Mouse (Mus musculus) liver, embryonic 14.5 days (tissue): ENCODE measurements at regions not wholly inside any gene's neighbourhood (a gene's known extent, or its start where the extent isn't known, plus 50 kb on each side); places are given as distances from the start of the nearest gene placed in this dataset. TPM values are rescaled to one million over a fixed set of nuclear protein-coding genes. Genes with fewer than 3 reads are reported as not detected.

ENCODE experiments used
- ATAC-seq: fragments of 200-750 bp; cut with Nextera tagmentation; 2 replicates; pipeline ENCODE4 v1.8.0; 2017; ENCODE audit warnings: moderate number of reproducible peaks, mild to moderate bottlenecking, moderate library complexity; ENCODE audit not compliant: insufficient read depth
- DNase-seq, 3 experiments: peaks; one replicate each; pipeline ENCODE4 v3.0.0-alpha.2; 2012 to 2013; ENCODE audit warnings: low read depth in 3 of 3, low spot score in 3 of 3
- H3K27ac ChIP-seq: fragments of 300-500 bp; sonication (generic); 2 replicates; pipeline ENCODE4 v1.5.1; 2014; ENCODE audit warnings: moderate library complexity, mild to moderate bottlenecking, control low read depth, inconsistent platforms
- H3K27me3 ChIP-seq: fragments of 300-500 bp; sonication (generic); 2 replicates; pipeline ENCODE4 v1.6.1; 2014; ENCODE audit warnings: mild to moderate bottlenecking, low read length, moderate library complexity; ENCODE audit not compliant: control insufficient read depth, insufficient read depth
- H3K36me3 ChIP-seq: fragments of 300-500 bp; sonication (generic); replicated peaks from 2 replicates; pipeline ENCODE4 v1.6.1; 2014; ENCODE audit warnings: low read depth; ENCODE audit not compliant: control insufficient read depth, insufficient read depth
- H3K4me1 ChIP-seq, 2 experiments: fragments of 200-500 bp in 1 of 2; fragments of 300-500 bp in 1 of 2; sonication (generic) in 1 of 2; replicated peaks; 2 replicates each; pipeline ENCODE4 v1.6.1; 2012 to 2014; ENCODE audit warnings: antibody characterized with exemption in 1 of 2, inconsistent platforms in 1 of 2, low read length in 1 of 2; ENCODE audit not compliant: control insufficient read depth in 2 of 2, insufficient read depth in 2 of 2
- H3K4me2 ChIP-seq: fragments of 300-500 bp; sonication (generic); 2 replicates; pipeline ENCODE4 v1.6.1; 2014; ENCODE audit warnings: low read depth, mild to moderate bottlenecking, control low read depth, moderate library complexity
- H3K4me3 ChIP-seq, 2 experiments: fragments of 200-500 bp in 1 of 2; fragments of 300-500 bp in 1 of 2; sonication (generic) in 1 of 2; 2 replicates each; pipeline ENCODE4 v1.5.1; 2012 to 2014; ENCODE audit warnings: low read depth in 2 of 2, low read length in 2 of 2, mild to moderate bottlenecking in 2 of 2, control low read depth in 1 of 2, inconsistent platforms in 1 of 2, moderate library complexity in 1 of 2; ENCODE audit not compliant: insufficient read depth in 1 of 2
- H3K9ac ChIP-seq: fragments of 300-500 bp; sonication (generic); replicated peaks from 2 replicates; pipeline ENCODE4 v1.6.1; 2014; ENCODE audit warnings: mild to moderate bottlenecking, control low read depth, moderate library complexity
- H3K9me3 ChIP-seq: fragments of 300-500 bp; sonication (generic); 2 replicates; pipeline ENCODE4 v1.6.1; 2016; ENCODE audit warnings: low read length, mixed read lengths; ENCODE audit not compliant: control insufficient read depth
- CTCF ChIP-seq: IDR thresholded peaks from 2 replicates; pipeline ENCODE4 v1.5.1; 2016; ENCODE audit warnings: antibody characterized with exemption, low read depth, control low read depth
- EP300 ChIP-seq: IDR thresholded peaks from 2 replicates; pipeline ENCODE4 v1.6.1; 2016; ENCODE audit warnings: antibody characterized with exemption, low read depth
- WGBS: fragments of 180-500 bp; shearing (Covaris S2); extraction: QIAGEN DNeasy Blood & Tissue Kit; methylation state at CpG from one replicate; pipeline ENCODE4 v1.1.7; 2014; ENCODE audit not compliant: insufficient replicate concordance; 5-methylcytosine and 5-hydroxymethylcytosine counted together
- microRNA-seq: library from miRNA; unstranded; fragments of <30 nt; microRNA quantifications from one replicate; pipeline ENCODE4, GENCODE M21; 2016

DNA sequence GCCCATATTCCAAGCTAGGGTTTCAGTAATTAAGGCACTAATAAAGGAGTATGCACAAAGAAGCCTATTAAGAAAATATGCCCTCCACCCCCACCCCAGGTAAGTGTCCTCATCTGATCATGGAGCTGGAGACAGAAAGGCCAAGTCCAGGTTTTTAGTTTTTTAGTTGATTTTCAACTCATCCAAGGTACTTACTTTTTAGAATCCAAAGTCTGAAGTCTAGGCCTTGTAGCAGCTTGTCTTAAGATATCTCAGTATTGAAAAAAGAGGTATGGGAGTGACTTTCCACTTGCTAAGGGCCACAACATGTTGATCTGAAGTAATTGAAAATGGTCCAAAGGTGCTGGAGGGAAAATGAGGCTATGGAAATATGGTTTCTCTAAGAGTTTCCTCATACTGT lies 340.9 kb downstream of the Kif20b start:
- no peaks in the 10 kb centered on the region for H3K9me3 ChIP-seq
- no peaks in the 10 kb centered on the region for H3K27me3 ChIP-seq
- H3K4me3 ChIP-seq, result no peak overlapping the region
- no peaks in the 10 kb centered on the region for H3K4me1 ChIP-seq
- H3K4me2 ChIP-seq, result no peak overlapping the region
- no peaks in the 10 kb centered on the region for H3K36me3 ChIP-seq
- H3K9ac ChIP-seq, result no peak overlapping the region
- no peak for TF ChIP-seq CTCF
- H3K27ac ChIP-seq, result no peak overlapping the region
- ATAC-seq (no peak), DNase-seq (no peak)

DNA sequence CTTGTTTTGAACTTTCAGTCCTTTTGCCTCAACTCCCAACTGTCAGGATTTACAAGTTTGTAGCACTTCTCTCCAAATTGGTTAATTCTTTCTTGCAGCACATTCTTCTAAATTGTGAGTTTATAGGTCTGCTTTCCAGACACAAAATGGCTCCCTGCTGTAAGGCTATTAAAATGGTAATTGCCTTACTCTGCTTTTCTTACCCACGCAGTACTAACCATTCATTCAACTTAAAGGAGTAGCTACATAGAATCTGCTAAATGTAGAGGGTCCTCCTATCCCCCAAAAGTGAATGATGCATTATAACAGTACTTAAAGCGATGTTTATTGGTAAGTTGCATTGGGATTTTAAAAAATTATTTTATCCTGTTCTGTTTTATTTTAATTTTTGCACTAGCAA lies 356.2 kb downstream of the Kif20b start:
- DNase-seq, result no peak
- Histone ChIP-seq H3K4me1 (no peaks in the 10 kb centered on the region), H3K27me3 (no peaks in the 10 kb centered on the region), H3K4me3 (no peak overlapping the region), H3K36me3 (no peaks in the 10 kb centered on the region), H3K9me3 (no peaks in the 10 kb centered on the region), H3K4me2 (no peak overlapping the region), H3K9ac (no peak overlapping the region), H3K27ac (no peak overlapping the region)
- 51% methylated on average over 2 of the region's 2 CpGs for WGBS
- TF ChIP-seq EP300, result no peak
- no peak for TF ChIP-seq CTCF
- no peak for ATAC-seq

- Histone ChIP-seq H3K27ac (no peak overlapping the region), H3K9ac (no peak overlapping the region), H3K9me3 (no peaks in the 10 kb centered on the region), H3K4me3 (no peak overlapping the region), H3K4me2 (no peak overlapping the region), H3K27me3 (no peaks in the 10 kb centered on the region), H3K4me1 (no peaks in the 10 kb centered on the region), H3K36me3 (no peaks in the 10 kb centered on the region)
- no peak for DNase-seq
- TF ChIP-seq EP300 (no peak), CTCF (no peak)
- ATAC-seq, result no peak
- WGBS, result 59% methylated on average over 4 of the region's 4 CpGs
Measured at GRCm38 (mm10) chr19:35282775-35283447, 360.8 kb downstream of the Kif20b start.

- DNase-seq (no peak), ATAC-seq (no peak)
- Histone ChIP-seq H3K9me3 (no peaks in the 10 kb centered on the region), H3K27me3 (no peaks in the 10 kb centered on the region), H3K27ac (no peak overlapping the region), H3K4me2 (no peak overlapping the region), H3K4me1 (no peaks in the 10 kb centered on the region), H3K36me3 (no peaks in the 10 kb centered on the region), H3K9ac (no peak overlapping the region), H3K4me3 (no peak overlapping the region)
- TF ChIP-seq EP300 (no peak), CTCF (no peak)
- WGBS, result 60% methylated on average over 2 of the region's 2 CpGs
Measured at GRCm38 (mm10) chr19:35298846-35299245, 376.7 kb downstream of the Kif20b start.

- TF ChIP-seq EP300 (no peak), CTCF (no peak)
- H3K4me3 ChIP-seq, result no peak overlapping the region
- 61% methylated on average over 3 of the region's 3 CpGs for WGBS
- DNase-seq (no peak), ATAC-seq (no peak)
- H3K27me3 ChIP-seq, result no peaks in the 10 kb centered on the region
- no peaks in the 10 kb centered on the region for H3K36me3 ChIP-seq
- no peaks in the 10 kb centered on the region for H3K9me3 ChIP-seq
- no peaks in the 10 kb centered on the region for H3K4me1 ChIP-seq
- no peak overlapping the region for H3K27ac ChIP-seq
- no peak overlapping the region for H3K9ac ChIP-seq
- no peak overlapping the region for H3K4me2 ChIP-seq
Measured at GRCm38 (mm10) chr19:35302723-35303270, 380.6 kb downstream of the Kif20b start.

Small RNA genes in the stretch of these regions (microRNA-seq; reads per million reads assigned to microRNA genes)
- gene Gm23075, result not detected
